Comparison of ENCODE assay signal across 8 mouse cellular contexts in genomic region chr4:136020743-136021548, GRCm38 (mm10). TPM values are rescaled to one million over a fixed set of nuclear protein-coding genes. Genes with fewer than 3 reads are reported as not detected.
DNase-seq lines count a peak whose midpoint lies in the region; ATAC-seq lines count a peak whose summit lies in the region.

No protein-coding gene starts in this region.

- H3K9me3 ChIP-seq in forebrain, embryonic 15.5 days: no peaks in the 10 kb centered on the region
- H3K9me3 ChIP-seq in kidney, embryonic 14.5 days (ENCODE audit: control insufficient read depth, low read length): no peaks in the 10 kb centered on the region
- no peaks in the 10 kb centered on the region for H3K9me3 ChIP-seq in lung, embryonic 16.5 days (ENCODE audit: control insufficient read depth, low read length)

- peak overlapping the region; percentile 93 for H3K4me3 ChIP-seq in forebrain, embryonic 15.5 days
- H3K4me3 ChIP-seq in kidney, embryonic 14.5 days (ENCODE audit: low read length): peak overlapping the region; percentile 99
- peak overlapping the region; percentile 82 for H3K4me3 ChIP-seq in lung, embryonic 16.5 days (ENCODE audit: low read length)

- no peaks in the 10 kb centered on the region for H3K36me3 ChIP-seq in forebrain, embryonic 15.5 days
- H3K36me3 ChIP-seq in kidney, embryonic 14.5 days (ENCODE audit: control insufficient read depth, insufficient read depth, low read length): no peaks in the 10 kb centered on the region; the same call in 1 of the 2 replicates
- no peaks in the 10 kb centered on the region for H3K36me3 ChIP-seq in lung, embryonic 16.5 days (ENCODE audit: control insufficient read depth, insufficient read depth, low read length)

- peaks cover 18% of the 10 kb centered on the region for H3K4me1 ChIP-seq in forebrain, embryonic 15.5 days
- H3K4me1 ChIP-seq in kidney, embryonic 14.5 days (ENCODE audit: control insufficient read depth, insufficient read depth, low read length): peaks cover 5% of the 10 kb centered on the region
- H3K4me1 ChIP-seq in lung, embryonic 16.5 days (replicated peaks; ENCODE audit: control insufficient read depth, insufficient read depth, low read length): peaks cover 5% of the 10 kb centered on the region; the same call in 1 of the 2 replicates

- DNase-seq in retina, embryonic 14.5 days (ENCODE audit: low spot score): peak; percentile 13
- DNase-seq in retina, postnatal 1 day: no peak
- DNase-seq in adrenal gland, postnatal 10 days: peak; percentile 44
- DNase-seq in right cerebral cortex, adult 18-20 months: no peak

- H3K27me3 ChIP-seq in forebrain, embryonic 15.5 days: no peaks in the 10 kb centered on the region
- H3K27me3 ChIP-seq in kidney, embryonic 14.5 days (ENCODE audit: control insufficient read depth, insufficient read depth, low read length): no peaks in the 10 kb centered on the region
- no peaks in the 10 kb centered on the region for H3K27me3 ChIP-seq in lung, embryonic 16.5 days (ENCODE audit: control insufficient read depth, insufficient read depth, low read depth, low read length)

- peak overlapping the region; percentile 85 for H3K9ac ChIP-seq in forebrain, embryonic 15.5 days (replicated peaks)
- peak overlapping the region; percentile 98 for H3K9ac ChIP-seq in kidney, embryonic 14.5 days (ENCODE audit: low read depth, low read length)
- peak overlapping the region; percentile 95 for H3K9ac ChIP-seq in lung, embryonic 16.5 days (ENCODE audit: low read length)

- H3K27ac ChIP-seq in forebrain, embryonic 15.5 days (replicated peaks): peak overlapping the region; percentile 82
- peak overlapping the region; percentile 88 for H3K27ac ChIP-seq in kidney, embryonic 14.5 days (ENCODE audit: low read depth, low read length)
- peak overlapping the region; percentile 65 for H3K27ac ChIP-seq in lung, embryonic 16.5 days (ENCODE audit: low read length)

- WGBS in forebrain, embryonic 15.5 days: 3% methylated on average over 44 of the region's 62 CpGs
- WGBS in kidney, embryonic 14.5 days: under 1% methylated on average over 56 of the region's 62 CpGs
- under 1% methylated on average over 46 of the region's 62 CpGs for WGBS in lung, embryonic 16.5 days

- ATAC-seq in forebrain, embryonic 15.5 days (replicated peaks): peak; percentile 80
- ATAC-seq in kidney, embryonic 14.5 days (ENCODE audit: low FRiP score, low TSS enrichment): peak; percentile 76
- peak; percentile 77 for ATAC-seq in lung, embryonic 16.5 days (ENCODE audit: low read depth)
- peak; percentile 46; the same call in 1 of the 2 replicates for ATAC-seq in neutrophil, adult 5-6 weeks (ENCODE audit: extremely low read depth, insufficient number of reproducible peaks, low FRiP score, poor library complexity, severe bottlenecking)

- peak overlapping the region; percentile 96 for H3K4me2 ChIP-seq in forebrain, embryonic 15.5 days (replicated peaks)
- peak overlapping the region; percentile 85 for H3K4me2 ChIP-seq in kidney, embryonic 14.5 days (replicated peaks; ENCODE audit: low read depth, low read length)
- H3K4me2 ChIP-seq in lung, embryonic 16.5 days (ENCODE audit: low read depth, low read length): peak overlapping the region; percentile 97

RNA-seq across cellular contexts. Expression of gene Eloa, which starts 0.6 kb away (rescaled TPM):
- 10 to 100 TPM; 40.5 to 41.8 TPM for total RNA-seq in adrenal gland, postnatal 10 days (2021)
- polyA plus RNA-seq in forebrain, embryonic 15.5 days (2015; fragmentation: Nextera tagmentation; extraction: Ambion mirVana): 30.5 and 32.6 TPM in 2 replicates
- 31.5 and 43.7 TPM in 2 replicates for polyA plus RNA-seq in kidney, embryonic 14.5 days (2014; fragmentation: Nextera tagmentation; extraction: Ambion mirVana)
- 40.8 and 41.0 TPM in 2 replicates for polyA plus RNA-seq in lung, embryonic 16.5 days (2015; fragmentation: Nextera tagmentation; extraction: Ambion mirVana)
- total RNA-seq in neutrophil, adult 5-6 weeks (2017): 73.5 and 78.9 TPM in 2 replicates

RNA-seq across cellular contexts. Expression of gene Rpl11, which starts 32.3 kb away (rescaled TPM):
- total RNA-seq in adrenal gland, postnatal 10 days (2021): 100 to 1,000 TPM; 633 to 663 TPM
- polyA plus RNA-seq in forebrain, embryonic 15.5 days (2015; fragmentation: Nextera tagmentation; extraction: Ambion mirVana): 302 and 341 TPM in 2 replicates
- 527 and 692 TPM in 2 replicates for polyA plus RNA-seq in kidney, embryonic 14.5 days (2014; fragmentation: Nextera tagmentation; extraction: Ambion mirVana)
- 458 and 506 TPM in 2 replicates for polyA plus RNA-seq in lung, embryonic 16.5 days (2015; fragmentation: Nextera tagmentation; extraction: Ambion mirVana)
- total RNA-seq in neutrophil, adult 5-6 weeks (2017): 333 and 414 TPM in 2 replicates

RNA-seq across cellular contexts. Expression of gene Pithd1, which starts 33.9 kb away (rescaled TPM):
- 10 to 100 TPM; 27.0 to 33.5 TPM for total RNA-seq in adrenal gland, postnatal 10 days (2021)
- polyA plus RNA-seq in forebrain, embryonic 15.5 days (2015; fragmentation: Nextera tagmentation; extraction: Ambion mirVana): 52.1 and 55.3 TPM in 2 replicates
- 49.0 and 62.1 TPM in 2 replicates for polyA plus RNA-seq in kidney, embryonic 14.5 days (2014; fragmentation: Nextera tagmentation; extraction: Ambion mirVana)
- polyA plus RNA-seq in lung, embryonic 16.5 days (2015; fragmentation: Nextera tagmentation; extraction: Ambion mirVana): 49.1 and 49.3 TPM in 2 replicates
- total RNA-seq in neutrophil, adult 5-6 weeks (2017): 58.7 and 77.3 TPM in 2 replicates

RNA-seq across cellular contexts. Expression of gene Lypla2, which starts 48.5 kb away (rescaled TPM):
- 10 to 100 TPM; 57.1 to 57.9 TPM for total RNA-seq in adrenal gland, postnatal 10 days (2021)
- polyA plus RNA-seq in forebrain, embryonic 15.5 days (2015; fragmentation: Nextera tagmentation; extraction: Ambion mirVana): 180 and 188 TPM in 2 replicates
- 133 and 140 TPM in 2 replicates for polyA plus RNA-seq in kidney, embryonic 14.5 days (2014; fragmentation: Nextera tagmentation; extraction: Ambion mirVana)
- polyA plus RNA-seq in lung, embryonic 16.5 days (2015; fragmentation: Nextera tagmentation; extraction: Ambion mirVana): 110 and 113 TPM in 2 replicates
- total RNA-seq in neutrophil, adult 5-6 weeks (2017): 41.0 and 44.9 TPM in 2 replicates

RNA-seq across cellular contexts. Expression of gene Gale, which starts 57.4 kb away (rescaled TPM):
- total RNA-seq in adrenal gland, postnatal 10 days (2021): 10 to 100 TPM; 22.0 to 23.1 TPM
- polyA plus RNA-seq in forebrain, embryonic 15.5 days (2015; fragmentation: Nextera tagmentation; extraction: Ambion mirVana): 35.2 and 35.6 TPM in 2 replicates
- 29.0 and 31.3 TPM in 2 replicates for polyA plus RNA-seq in kidney, embryonic 14.5 days (2014; fragmentation: Nextera tagmentation; extraction: Ambion mirVana)
- polyA plus RNA-seq in lung, embryonic 16.5 days (2015; fragmentation: Nextera tagmentation; extraction: Ambion mirVana): 41.7 and 48.4 TPM in 2 replicates
- 8.0 and 10.3 TPM in 2 replicates for total RNA-seq in neutrophil, adult 5-6 weeks (2017)

Comparison
In these comparisons a context has a peak if more than half of its experiments do, and no peak if none do; other contexts are left out.
1. DNase-seq: peak in retina, embryonic 14.5 days (single experiment) and adrenal gland, postnatal 10 days (single experiment); none in retina, postnatal 1 day (single experiment) and right cerebral cortex, adult 18-20 months (single experiment).
2. Peak in every context shown above with its lines, with median percentiles within 50 percentile points of each other: ATAC-seq, H3K27ac ChIP-seq, H3K4me2 ChIP-seq, H3K4me3 ChIP-seq and H3K9ac ChIP-seq.